Mouse (Mus musculus) spleen, adult 2 months (tissue): ENCODE results near the gene Cldn18. TPM values are rescaled to one million over a fixed set of nuclear protein-coding genes. Genes with fewer than 3 reads are reported as not detected.

Source experiments
- DNase-seq, 2 experiments: peaks; one replicate each; pipeline versions ENCODE4 v3.0.0 to v3.0.0-alpha.2; 2012 to 2021; ENCODE audit warnings: low spot score in 2 of 2, low read depth in 1 of 2
- H3K27ac ChIP-seq: fragments of 200-500 bp; 2 replicates; pipeline ENCODE4 v1.5.1; 2012; ENCODE audit warnings: low read length, inconsistent platforms; ENCODE audit not compliant: insufficient read depth
- H3K27me3 ChIP-seq: fragments of 200-500 bp; 2 replicates; pipeline ENCODE4 v1.6.1; 2012; ENCODE audit warnings: mild to moderate bottlenecking, moderate library complexity, low read length, inconsistent platforms; ENCODE audit not compliant: control insufficient read depth, insufficient read depth
- H3K36me3 ChIP-seq: fragments of 200-500 bp; 2 replicates; pipeline ENCODE4 v1.6.1; 2012; ENCODE audit warnings: mild to moderate bottlenecking, low read length, inconsistent platforms; ENCODE audit not compliant: control insufficient read depth, insufficient read depth
- H3K4me1 ChIP-seq: fragments of 200-500 bp; 2 replicates; pipeline ENCODE4 v1.6.1; 2011; ENCODE audit warnings: inconsistent platforms; ENCODE audit not compliant: control insufficient read depth, insufficient read depth, insufficient read length
- H3K4me3 ChIP-seq: fragments of 200-500 bp; 2 replicates; pipeline ENCODE4 v1.5.1; 2011; ENCODE audit warnings: mild to moderate bottlenecking, inconsistent platforms; ENCODE audit not compliant: insufficient read depth, insufficient read length; ENCODE audit errors: extremely low read depth
- CTCF ChIP-seq: fragments of 200-500 bp; IDR thresholded peaks from 2 replicates; pipeline ENCODE4 v1.5.1; 2011; ENCODE audit warnings: mild to moderate bottlenecking, inconsistent platforms; ENCODE audit not compliant: insufficient read depth, insufficient read length, insufficient replicate concordance; ENCODE audit errors: extremely low read depth
- POLR2A ChIP-seq: fragments of 200-500 bp; IDR thresholded peaks from 2 replicates; pipeline ENCODE4 v1.6.1; 2011; ENCODE audit warnings: low read depth, low read length, inconsistent platforms
- WGBS: fragments of 180-500 bp; shearing (Covaris S2); methylation state at CpG from one replicate; pipeline ENCODE4 v1.1.7; 2018; 5-methylcytosine and 5-hydroxymethylcytosine counted together
- polyA plus RNA-seq: library from polyadenylated mRNA; depleted of rRNA; stranded (reverse); fragments of >200 nt; gene quantifications from 2 replicates; pipeline ENCODE4 v1.2.3, GENCODE M21; 2012; rRNA removed

The Cldn18 gene
- polyA plus RNA-seq: not detected in 2 replicates

- H3K36me3 ChIP-seq: no peaks in the 10 kb centered on the region
- WGBS: 93% methylated on average over 14 of the region's 14 CpGs
- TF ChIP-seq CTCF (no peak), POLR2A (no peak)
- no peaks in the 10 kb centered on the region for H3K4me1 ChIP-seq
- DNase-seq: no peak
- no peak within 1 kb of the TSS for H3K27ac ChIP-seq
- H3K27me3 ChIP-seq: no peaks in the 10 kb centered on the region
- no peak within 1 kb of the TSS for H3K4me3 ChIP-seq
These were observed at the start of gene Cldn18 for GRCm38 (mm10) chr9:99717134-99717533. Gene Cldn18 (minus strand): TSS chr9:99717267.

- 65% methylated on average over 6 of the region's 6 CpGs for WGBS
- no peak overlapping the region for H3K27ac ChIP-seq
- H3K4me1 ChIP-seq: no peaks in the 10 kb centered on the region
- TF ChIP-seq POLR2A: no peak
- no peak for TF ChIP-seq CTCF
- H3K36me3 ChIP-seq: no peaks in the 10 kb centered on the region
- no peaks in the 10 kb centered on the region for H3K27me3 ChIP-seq
- H3K4me3 ChIP-seq: no peak overlapping the region
- DNase-seq: no peak
These were observed 46.5 kb upstream of the Cldn18 start for GRCm38 (mm10) chr9:99763530-99763929.

GRCm38 (mm10) chr9:99750272-99750671 is 33.2 kb upstream of the Cldn18 start:
- no peak for DNase-seq
- Histone ChIP-seq H3K4me3 (no peak overlapping the region), H3K27me3 (no peaks in the 10 kb centered on the region), H3K36me3 (no peaks in the 10 kb centered on the region), H3K4me1 (no peaks in the 10 kb centered on the region), H3K27ac (no peak overlapping the region)
- 86% methylated on average over 4 of the region's 4 CpGs for WGBS
- no peak for TF ChIP-seq POLR2A
- TF ChIP-seq CTCF: no peak

GRCm38 (mm10) chr9:99748279-99748678 is 31.2 kb upstream of the Cldn18 start:
- no peak overlapping the region for H3K4me3 ChIP-seq
- no peaks in the 10 kb centered on the region for H3K27me3 ChIP-seq
- no peak for DNase-seq
- no peak overlapping the region for H3K27ac ChIP-seq
- 82% methylated on average over 1 of the region's 1 CpGs for WGBS
- H3K36me3 ChIP-seq: no peaks in the 10 kb centered on the region
- TF ChIP-seq CTCF (no peak), POLR2A (no peak)
- no peaks in the 10 kb centered on the region for H3K4me1 ChIP-seq

GRCm38 (mm10) chr9:99747731-99748130 is 30.7 kb upstream of the Cldn18 start:
- Histone ChIP-seq H3K27ac (no peak overlapping the region), H3K27me3 (no peaks in the 10 kb centered on the region), H3K4me1 (no peaks in the 10 kb centered on the region), H3K36me3 (no peaks in the 10 kb centered on the region), H3K4me3 (no peak overlapping the region)
- no peak for TF ChIP-seq POLR2A
- no peak for TF ChIP-seq CTCF
- no peak for DNase-seq
- WGBS: 69% methylated on average over 4 of the region's 4 CpGs

- TF ChIP-seq POLR2A: no peak
- TF ChIP-seq CTCF: no peak
- Histone ChIP-seq H3K27ac (no peak overlapping the region), H3K36me3 (no peaks in the 10 kb centered on the region), H3K27me3 (no peaks in the 10 kb centered on the region), H3K4me1 (no peaks in the 10 kb centered on the region), H3K4me3 (no peak overlapping the region)
- DNase-seq: no peak
- WGBS: 88% methylated on average over 5 of the region's 5 CpGs
These were observed 27.5 kb upstream of the Cldn18 start for GRCm38 (mm10) chr9:99744548-99744947.

GRCm38 (mm10) chr9:99729943-99730646 is 13.0 kb upstream of the Cldn18 start:
- Histone ChIP-seq H3K27me3 (no peaks in the 10 kb centered on the region), H3K4me1 (no peaks in the 10 kb centered on the region), H3K4me3 (no peak overlapping the region), H3K36me3 (no peaks in the 10 kb centered on the region), H3K27ac (no peak overlapping the region)
- no peak for DNase-seq
- WGBS: 44% methylated on average over 15 of the region's 15 CpGs
- no peak for TF ChIP-seq POLR2A
- TF ChIP-seq CTCF: peak; percentile 14; the same call in 1 of the 2 replicates
